Mouse (Mus musculus): ENCODE data around the gene Il17re.

The Il17re gene

GRCm38 (mm10) chr6:113483729-113484128, 25.4 kb downstream of the Il17re start:
- DNase-seq (ENCODE audit: extremely low spot score, low read depth, low spot score): no peak

- peak; percentile 75 for DNase-seq (ENCODE audit: extremely low spot score, low read depth, low spot score)
These were observed 28.9 kb downstream of the Il17re start for GRCm38 (mm10) chr6:113487125-113487576.

DNA sequence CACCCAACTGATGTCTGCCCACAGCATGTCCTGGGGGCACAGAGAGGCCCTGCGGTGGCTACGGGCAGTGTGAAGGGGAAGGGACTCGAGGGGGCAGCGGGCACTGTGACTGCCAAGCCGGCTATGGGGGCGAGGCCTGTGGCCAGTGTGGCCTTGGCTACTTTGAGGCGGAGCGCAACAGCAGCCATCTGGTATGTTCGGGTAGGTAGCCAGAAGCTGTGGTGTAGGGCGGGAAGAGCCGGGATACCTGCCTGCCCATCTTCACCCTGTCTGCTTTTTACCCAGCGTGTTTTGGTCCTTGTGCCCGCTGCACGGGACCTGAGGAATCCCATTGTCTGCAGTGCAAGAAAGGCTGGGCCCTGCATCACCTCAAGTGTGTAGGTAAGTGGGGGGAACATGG, 31.1 kb downstream of the Il17re start:
- no peak for DNase-seq (ENCODE audit: extremely low spot score, low read depth, low spot score)

DNA sequence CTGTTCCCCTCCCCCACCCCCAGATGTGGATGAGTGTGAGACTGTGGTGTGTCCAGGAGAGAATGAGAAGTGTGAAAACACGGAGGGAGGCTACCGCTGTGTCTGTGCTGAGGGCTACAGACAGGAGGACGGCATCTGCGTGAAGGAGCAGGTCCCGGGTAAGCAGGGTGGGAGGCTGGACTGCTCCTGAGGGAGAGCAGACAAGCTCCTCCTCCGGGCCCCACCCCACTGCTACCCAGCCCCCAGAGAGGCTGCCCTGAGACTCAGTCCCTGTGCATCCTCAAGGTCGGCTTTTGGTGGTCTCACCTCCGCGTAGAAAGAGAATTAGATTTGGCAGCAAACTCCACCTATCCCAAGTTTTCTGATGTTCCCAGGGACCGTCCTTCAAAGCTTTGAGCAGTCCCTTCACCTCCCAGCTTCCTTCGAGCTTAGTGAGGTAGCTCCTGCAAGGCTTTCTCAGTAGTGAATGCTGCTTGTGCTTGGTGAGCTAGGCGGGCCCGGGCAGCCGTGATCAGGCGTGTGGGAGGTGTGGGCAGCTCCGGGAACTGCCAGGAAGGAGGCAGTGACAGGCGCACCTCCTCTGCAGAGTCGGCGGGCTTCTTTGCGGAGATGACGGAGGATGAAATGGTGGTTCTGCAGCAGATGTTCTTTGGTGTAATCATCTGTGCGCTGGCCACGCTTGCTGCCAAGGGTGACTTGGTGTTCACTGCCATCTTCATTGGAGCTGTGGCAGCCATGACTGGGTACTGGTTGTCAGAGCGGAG, 34.0 kb downstream of the Il17re start:
- no peak for DNase-seq (ENCODE audit: extremely low spot score, low read depth, low spot score)

GRCm38 (mm10) chr6:113494258-113494788, 36.0 kb downstream of the Il17re start:
- no peak for DNase-seq (ENCODE audit: extremely low spot score, low read depth, low spot score)

- no peak for DNase-seq (ENCODE audit: extremely low spot score, low read depth, low spot score)
These were observed 36.9 kb downstream of the Il17re start for GRCm38 (mm10) chr6:113495071-113495675.

- no peak for DNase-seq (ENCODE audit: extremely low spot score, low read depth, low spot score)
These were observed 41.1 kb downstream of the Il17re start for GRCm38 (mm10) chr6:113499346-113499745.

- no peak for DNase-seq (ENCODE audit: extremely low spot score, low read depth, low spot score)
These were observed 43.3 kb downstream of the Il17re start, which contains the start of gene Prrt3 for GRCm38 (mm10) chr6:113501388-113502084. Prrt3 (minus strand) TSS chr6:113501931.

DNA sequence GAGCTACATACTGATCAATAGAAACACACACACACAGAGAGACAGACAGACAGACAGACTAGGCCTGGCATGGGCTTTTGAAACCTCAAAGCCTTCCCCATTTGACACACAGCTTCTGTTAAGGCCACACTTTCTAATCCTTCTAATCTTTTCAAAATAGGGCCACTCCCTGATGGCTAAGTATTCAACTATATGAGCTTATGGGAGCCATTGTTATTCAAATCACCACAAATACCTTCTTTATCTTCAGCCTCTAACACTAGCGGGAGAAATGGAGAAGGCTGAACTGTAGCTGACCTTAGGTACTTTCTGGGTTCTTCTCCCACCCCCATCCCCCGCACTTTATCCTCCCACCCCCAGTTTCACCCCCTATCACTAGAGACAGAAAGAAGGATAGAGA, 44.5 kb downstream of the Il17re start:
- DNase-seq (ENCODE audit: extremely low spot score, low read depth, low spot score): no peak

DNA sequence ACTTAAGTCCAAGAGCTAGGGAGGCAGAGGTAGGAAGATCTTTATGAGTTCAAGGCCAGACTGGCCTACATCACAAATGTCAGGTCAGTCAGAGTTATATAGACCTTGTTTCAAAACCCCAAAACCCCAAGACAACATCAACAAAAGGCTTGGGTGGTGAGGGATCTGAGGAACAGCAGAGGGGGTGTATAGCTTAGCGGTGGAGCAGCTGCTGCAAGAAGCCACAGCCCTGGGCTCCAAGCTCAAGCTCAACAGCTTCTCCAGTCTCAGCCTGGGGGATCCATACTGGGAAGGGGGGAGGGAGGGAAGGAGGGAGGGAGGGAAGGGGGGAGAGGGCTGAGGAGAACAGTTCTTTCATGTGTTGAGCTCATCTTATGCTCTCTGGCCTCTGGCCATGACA, 47.4 kb downstream of the Il17re start:
- no peak for DNase-seq (ENCODE audit: extremely low spot score, low read depth, low spot score)

GRCm38 (mm10) chr6:113507130-113507529, 48.8 kb downstream of the Il17re start:
- DNase-seq (ENCODE audit: extremely low spot score, low read depth, low spot score): no peak

DNA sequence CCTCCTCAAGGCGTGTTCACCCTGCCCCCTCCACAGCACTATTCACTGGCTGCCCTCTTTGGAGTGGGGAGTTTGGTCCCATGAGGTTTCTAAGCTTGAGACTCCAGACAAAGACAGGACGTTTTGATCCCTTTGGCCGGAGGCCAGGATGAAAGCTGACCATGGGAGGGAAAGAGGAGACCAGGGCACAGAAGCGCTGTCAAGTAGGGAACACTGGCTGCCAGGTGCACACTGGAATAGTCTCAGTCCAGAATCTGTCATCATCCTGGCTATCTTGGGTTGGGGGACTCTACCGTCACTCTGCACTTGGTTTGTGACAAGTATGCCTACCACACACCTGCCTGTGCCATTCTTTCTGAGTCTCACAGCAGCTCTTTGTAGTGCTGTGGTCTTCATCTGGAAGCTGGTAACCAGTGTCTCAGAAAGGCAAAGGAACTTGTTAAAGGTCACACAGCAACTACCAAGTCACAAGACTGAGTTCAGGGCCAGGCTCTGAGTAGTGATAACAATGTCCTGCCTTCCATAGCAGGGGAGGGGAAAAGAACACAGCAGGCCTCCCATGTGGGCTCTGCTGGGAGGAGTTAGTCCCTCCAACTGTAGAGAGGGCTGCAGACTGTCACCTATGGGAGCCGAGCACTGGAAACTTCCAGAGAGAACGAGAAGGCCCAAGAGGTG, 50.1 kb downstream of the Il17re start:
- DNase-seq (ENCODE audit: extremely low spot score, low read depth, low spot score): no peak

GRCm38 (mm10) chr6:113508947-113509280, 50.6 kb downstream of the Il17re start:
- no peak for DNase-seq (ENCODE audit: extremely low spot score, low read depth, low spot score)

GRCm38 (mm10) chr6:113513944-113514343, 55.7 kb downstream of the Il17re start:
- DNase-seq (ENCODE audit: extremely low spot score, low read depth, low spot score): no peak

- DNase-seq (ENCODE audit: extremely low spot score, low read depth, low spot score): no peak
These were observed 56.3 kb downstream of the Il17re start for GRCm38 (mm10) chr6:113514600-113514999.

DNA sequence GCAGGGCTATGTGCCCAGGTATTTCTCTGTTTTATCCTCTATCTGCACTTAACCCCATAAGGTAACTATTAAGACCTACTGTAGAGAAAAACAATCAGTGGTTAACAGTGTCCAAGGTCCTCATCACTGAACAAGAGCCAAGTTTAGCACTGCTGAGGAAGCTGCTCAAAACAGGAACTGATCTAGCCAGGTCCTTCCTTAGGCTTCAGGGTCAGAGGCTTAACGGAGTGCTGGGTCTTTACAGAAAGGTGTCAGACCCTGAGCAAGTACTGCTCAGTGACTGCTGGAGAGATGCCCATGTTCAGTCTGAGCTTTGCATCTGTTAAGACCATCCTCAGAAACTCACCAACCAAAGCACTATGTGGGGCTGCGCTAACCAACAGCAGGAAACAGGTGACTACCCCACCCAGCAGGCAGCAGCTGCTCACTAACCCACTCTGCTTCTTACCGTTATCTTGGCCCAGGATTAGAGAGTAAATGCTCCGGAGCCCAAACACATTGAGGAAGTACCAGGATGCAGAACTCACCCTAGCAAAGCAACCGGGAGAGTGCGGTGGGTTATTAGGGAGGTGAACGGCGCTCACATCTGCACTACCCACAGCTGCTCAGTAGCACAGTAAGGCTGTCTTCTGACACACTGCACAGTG, 59.3 kb downstream of the Il17re start:
- no peak for DNase-seq (ENCODE audit: extremely low spot score, low read depth, low spot score)

Measured in hindlimb bud, embryonic 11.5 days (tissue).